21 mouse cellular contexts compared by ENCODE assay signal in the genomic region with DNA sequence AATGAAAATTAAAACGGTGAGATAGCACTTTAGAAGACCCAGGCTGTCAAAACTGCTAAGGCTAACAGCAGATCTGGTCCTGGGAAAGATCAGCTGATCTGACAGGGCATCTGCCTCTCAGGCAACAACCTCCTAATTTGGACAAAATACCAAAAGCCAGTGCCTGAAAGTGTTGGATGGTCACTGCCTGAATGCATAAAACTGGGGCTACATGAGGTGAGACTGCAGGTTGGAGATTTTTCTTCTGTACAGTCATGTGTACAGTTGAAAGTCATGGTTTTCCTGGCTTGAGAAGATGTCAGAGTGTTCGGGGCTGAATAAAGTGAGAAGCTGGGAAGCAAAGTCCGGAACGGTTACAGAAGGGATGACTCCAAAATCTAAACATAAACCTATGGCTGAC. TPM values are rescaled to one million over a fixed set of nuclear protein-coding genes. Genes with fewer than 3 reads are reported as not detected.
"Had no signal": no experiment of that assay in that cellular context is flagged by ENCODE, and none has a peak within 500 bp of the region (broad histone marks: within the 10 kb centered on the region; RNA-seq: fewer than 3 reads in every experiment).

No protein-coding gene starts in this region.

- H3K4me2 ChIP-seq: lung, embryonic 14.5 days; neural tube, embryonic 13.5 days; neural tube, embryonic 15.5 days had no signal

- H3K9ac ChIP-seq: lung, embryonic 14.5 days; neural tube, embryonic 13.5 days; neural tube, embryonic 15.5 days had no signal

- DNase-seq: lung, adult 18-20 months; lung, embryonic 14.5 days; lung, postnatal 10 days; lung, postnatal 4 days; midbrain, embryonic 14.5 days; retina, postnatal 1 day; right cerebral cortex, adult 18-20 months; right cerebral cortex, postnatal 25 days; right cerebral cortex, postnatal 4 days; spleen, adult 18-20 months; thymus, adult 18-20 months; thymus, postnatal 14 days; thymus, postnatal 36 days had no signal

- H3K4me3 ChIP-seq: midbrain, embryonic 10.5 days; myocyte; neural tube, embryonic 13.5 days; neural tube, embryonic 15.5 days had no signal

- H3K9me3 ChIP-seq: midbrain, embryonic 10.5 days; neural tube, embryonic 13.5 days; neural tube, embryonic 15.5 days had no signal

- H3K36me3 ChIP-seq: midbrain, embryonic 10.5 days; neural tube, embryonic 13.5 days; neural tube, embryonic 15.5 days had no signal

- H3K27ac ChIP-seq: midbrain, embryonic 10.5 days; neural tube, embryonic 13.5 days; neural tube, embryonic 15.5 days had no signal

- ATAC-seq: midbrain, embryonic 16.5 days had no signal

RNA-seq across cellular contexts. Expression of a gene that starts 16.6 kb away (rescaled TPM):
- total RNA-seq: megakaryocyte-erythroid progenitor cell, adult 5-6 weeks had no signal
- polyA plus RNA-seq: liver, embryonic 16.5 days; myocyte; small intestine, adult 2 months had no signal
